Mouse (Mus musculus) T-helper 17 cell (primary cell): ENCODE measurements around the gene Gabrg3.

ENCODE experiments used
- in situ Hi-C, 2 experiments: fragments of 300-600 bp; cut with MboI, MseI; formaldehyde crosslinking; loops; 1 replicate in 1 of 2; 2 replicates in 1 of 2; pipeline ENCODE4 v1.15.1; 2025; ENCODE audit warnings: high pct_unique_total_duplicates in 2 of 2

The Gabrg3 gene

GRCm38 (mm10) chr7:57071435-57072160 lies 315.4 kb downstream of the Gabrg3 start:
- in situ Hi-C loops, result no loop called here

GRCm38 (mm10) chr7:57065398-57065797 lies 321.6 kb downstream of the Gabrg3 start:
- in situ Hi-C loops, result no loop called here

GRCm38 (mm10) chr7:57050906-57051635 lies 335.9 kb downstream of the Gabrg3 start:
- in situ Hi-C loops, result no loop called here

GRCm38 (mm10) chr7:57037861-57038421 lies 349.0 kb downstream of the Gabrg3 start:
- in situ Hi-C loops, result no loop called here

GRCm38 (mm10) chr7:57000585-57001261 lies 386.3 kb downstream of the Gabrg3 start:
- in situ Hi-C loops, result loop anchor here in 1 of 2 experiments (10.0 kb wide), 1 partner anchor 1724 kb away; no protein-coding TSS in a partner anchor

GRCm38 (mm10) chr7:56997713-56998624 lies 389.0 kb downstream of the Gabrg3 start:
- in situ Hi-C loops, result no loop called here

GRCm38 (mm10) chr7:56946398-56946797 lies 440.6 kb downstream of the Gabrg3 start:
- in situ Hi-C loops, result no loop called here

- in situ Hi-C loops, result no loop called here
Measured at GRCm38 (mm10) chr7:56941606-56942005, 445.4 kb downstream of the Gabrg3 start.

- in situ Hi-C loops, result no loop called here
Measured at GRCm38 (mm10) chr7:56938020-56938419, 449.0 kb downstream of the Gabrg3 start.

GRCm38 (mm10) chr7:56919499-56919898 lies 467.5 kb downstream of the Gabrg3 start:
- in situ Hi-C loops, result no loop called here

- in situ Hi-C loops, result no loop called here
Measured at GRCm38 (mm10) chr7:56914862-56915261, 472.1 kb downstream of the Gabrg3 start.

- in situ Hi-C loops, result no loop called here
Measured at GRCm38 (mm10) chr7:56899762-56900161, 487.2 kb downstream of the Gabrg3 start.

GRCm38 (mm10) chr7:56867314-56868075 lies 519.5 kb downstream of the Gabrg3 start:
- in situ Hi-C loops, result loop anchor here in 1 of 2 experiments (10.0 kb wide), 1 partner anchor 1583 kb away; no protein-coding TSS in a partner anchor

- in situ Hi-C loops, result no loop called here
Measured at GRCm38 (mm10) chr7:56843565-56843964, 543.4 kb downstream of the Gabrg3 start.

- in situ Hi-C loops, result no loop called here
Measured at GRCm38 (mm10) chr7:56825446-56825845, 561.5 kb downstream of the Gabrg3 start.

- in situ Hi-C loops, result no loop called here
Measured at GRCm38 (mm10) chr7:56801841-56802240, 585.1 kb downstream of the Gabrg3 start.

- in situ Hi-C loops, result no loop called here
Measured at GRCm38 (mm10) chr7:56779122-56779521, 607.9 kb downstream of the Gabrg3 start.

- in situ Hi-C loops, result no loop called here
Measured at GRCm38 (mm10) chr7:56768216-56768615, 618.8 kb downstream of the Gabrg3 start.

GRCm38 (mm10) chr7:56767796-56768195 lies 619.2 kb downstream of the Gabrg3 start:
- in situ Hi-C loops, result no loop called here
